In genomic region chr2:146347942-146348341, GRCm38 (mm10) we compare ENCODE assay signal across 10 mouse cellular contexts.
DNase-seq lines count a peak whose midpoint lies in the region; ATAC-seq lines count a peak whose summit lies in the region.
"Had no signal": no experiment of that assay in that cellular context is flagged by ENCODE, and none has a peak within 500 bp of the region (broad histone marks: within the 10 kb centered on the region; RNA-seq: fewer than 3 reads in every experiment).

No protein-coding gene starts in this region.

- H3K36me3 ChIP-seq in hindbrain, embryonic 13.5 days = peaks cover 32% of the 10 kb centered on the region
- peaks cover 31% of the 10 kb centered on the region for H3K36me3 ChIP-seq in hindbrain, embryonic 10.5 days
- H3K36me3 ChIP-seq in forebrain, embryonic 12.5 days (replicated peaks) = peaks cover 9% of the 10 kb centered on the region
- 0 out of 2 replicates have a peak, but pooled peaks cover 2% of the 10 kb centered on the region for H3K36me3 ChIP-seq in neural tube, embryonic 14.5 days (ENCODE audit: control insufficient read depth, insufficient read depth, low read length)

- 0 out of 2 replicates have a peak, but pooled peaks cover 3% of the 10 kb centered on the region for H3K27me3 ChIP-seq in hindbrain, embryonic 13.5 days
- no peaks in the 10 kb centered on the region for H3K27me3 ChIP-seq in hindbrain, embryonic 10.5 days (ENCODE audit: insufficient read depth, poor library complexity, severe bottlenecking)
- no peaks in the 10 kb centered on the region for H3K27me3 ChIP-seq in forebrain, embryonic 12.5 days
- H3K27me3 ChIP-seq in neural tube, embryonic 14.5 days (ENCODE audit: control insufficient read depth, insufficient read depth, low read length) = no peaks in the 10 kb centered on the region

- H3K9me3 ChIP-seq in hindbrain, embryonic 13.5 days = no peaks in the 10 kb centered on the region
- no peaks in the 10 kb centered on the region for H3K9me3 ChIP-seq in hindbrain, embryonic 10.5 days
- H3K9me3 ChIP-seq in forebrain, embryonic 12.5 days = no peaks in the 10 kb centered on the region
- H3K9me3 ChIP-seq in neural tube, embryonic 14.5 days (ENCODE audit: control insufficient read depth, low read length) = no peaks in the 10 kb centered on the region

- no peak overlapping the region for H3K9ac ChIP-seq in hindbrain, embryonic 13.5 days
- no peak overlapping the region for H3K9ac ChIP-seq in forebrain, embryonic 12.5 days
- H3K9ac ChIP-seq in neural tube, embryonic 14.5 days (replicated peaks; ENCODE audit: low read depth, low read length) = no peak overlapping the region
- H3K9ac ChIP-seq: liver, embryonic 14.5 days had no signal

- no peak overlapping the region for H3K4me2 ChIP-seq in hindbrain, embryonic 13.5 days
- no peak overlapping the region for H3K4me2 ChIP-seq in forebrain, embryonic 12.5 days
- no peak overlapping the region for H3K4me2 ChIP-seq in neural tube, embryonic 14.5 days (ENCODE audit: low read depth, low read length)

- whole genome bisulfite sequencing in hindbrain, embryonic 13.5 days = 49% methylated on average over 2 of the region's 2 CpGs
- WGBS in hindbrain, embryonic 10.5 days = 71% methylated on average over 2 of the region's 2 CpGs
- WGBS in forebrain, embryonic 12.5 days = 13% methylated on average over 2 of the region's 2 CpGs
- WGBS in neural tube, embryonic 14.5 days = 24% methylated on average over 2 of the region's 2 CpGs

- no peak overlapping the region for H3K4me3 ChIP-seq in hindbrain, embryonic 13.5 days
- H3K4me3 ChIP-seq in hindbrain, embryonic 10.5 days = no peak overlapping the region
- no peak overlapping the region for H3K4me3 ChIP-seq in forebrain, embryonic 12.5 days (replicated peaks)
- H3K4me3 ChIP-seq in neural tube, embryonic 14.5 days (ENCODE audit: low read depth, low read length) = no peak overlapping the region

- peak; percentile 90 for ATAC-seq in hindbrain, embryonic 13.5 days (ENCODE audit: low FRiP score)
- ATAC-seq in forebrain, embryonic 12.5 days (ENCODE audit: low FRiP score) = peak; percentile 91
- ATAC-seq in neural tube, embryonic 14.5 days (ENCODE audit: low read depth) = peak; percentile 94

- H3K4me1 ChIP-seq in hindbrain, embryonic 13.5 days (replicated peaks) = peaks cover 4% of the 10 kb centered on the region
- peaks cover 9% of the 10 kb centered on the region for H3K4me1 ChIP-seq in hindbrain, embryonic 10.5 days (replicated peaks)
- H3K4me1 ChIP-seq in forebrain, embryonic 12.5 days = peaks cover 20% of the 10 kb centered on the region
- no peaks in the 10 kb centered on the region for H3K4me1 ChIP-seq in neural tube, embryonic 14.5 days (ENCODE audit: control insufficient read depth, insufficient read depth, low read length)

- H3K27ac ChIP-seq in hindbrain, embryonic 13.5 days = peak overlapping the region; percentile 40; the same call in 1 of the 2 replicates
- no peak overlapping the region for H3K27ac ChIP-seq in hindbrain, embryonic 10.5 days
- peak overlapping the region; percentile 81 for H3K27ac ChIP-seq in forebrain, embryonic 12.5 days
- H3K27ac ChIP-seq in neural tube, embryonic 14.5 days (ENCODE audit: low read depth, low read length) = no peak overlapping the region
- H3K27ac ChIP-seq: liver, embryonic 14.5 days had no signal

- DNase-seq in hindbrain, embryonic 10.5 days (ENCODE audit: low spot score) = no peak
- peak; percentile 55 to 79 for DNase-seq in layer of hippocampus, adult 8-10 months (ENCODE audit: low spot score in 2 of 2)
- DNase-seq in gastrocnemius, adult 8-10 months (ENCODE audit: low spot score in 2 of 2) = no peak
- DNase-seq in lung, postnatal 14 days = no peak
- no peak for DNase-seq in B cell, adult 2 months
- DNase-seq: cerebellum, adult 8-10 months had no signal

Comparison
In these comparisons a context has a peak if more than half of its experiments do, and no peak if none do; other contexts are left out.
1. H3K27ac ChIP-seq: peak in hindbrain, embryonic 13.5 days (single experiment) and forebrain, embryonic 12.5 days (single experiment); none in hindbrain, embryonic 10.5 days (single experiment) and neural tube, embryonic 14.5 days (single experiment).
2. DNase-seq: peak in layer of hippocampus, adult 8-10 months (2 of 2); none in hindbrain, embryonic 10.5 days (single experiment), gastrocnemius, adult 8-10 months (0 of 2), lung, postnatal 14 days (single experiment) and B cell, adult 2 months (0 of 2).
3. Peak in every context shown above with its lines, with median percentiles within 50 percentile points of each other: ATAC-seq.